Mouse (Mus musculus) c-Kit-positive CD71-positive TER-119-negative erythroid progenitor cells, embryonic 14.5 days (primary cell): ENCODE results near the gene Dpf1.

ENCODE experiments used
- DNase-seq: peaks from one replicate; pipeline ENCODE4 v3.0.0-alpha.2; 2013; ENCODE audit warnings: low read depth

Dpf1 gene

DNA sequence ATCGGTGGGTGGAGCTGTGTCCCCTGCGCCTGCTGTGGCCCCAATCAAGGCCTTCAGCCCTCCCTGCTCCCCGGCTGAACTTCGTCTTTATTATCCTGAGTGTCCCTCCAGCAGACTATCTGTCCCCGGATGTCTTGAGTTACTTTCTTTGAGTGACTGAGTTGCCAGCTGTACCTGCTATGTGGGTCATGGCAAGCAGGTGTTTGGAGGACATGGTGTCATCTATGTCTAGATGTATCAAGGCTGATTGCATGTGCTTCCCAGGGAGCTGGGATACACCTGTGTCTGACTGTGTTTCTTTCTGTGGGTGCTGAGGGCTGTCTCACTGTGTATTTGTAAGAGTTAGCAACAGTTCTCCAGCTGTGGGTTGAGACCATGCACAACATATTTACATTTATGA, 6.0 kb downstream of the Dpf1 start:
- no peak for DNase-seq

DNA sequence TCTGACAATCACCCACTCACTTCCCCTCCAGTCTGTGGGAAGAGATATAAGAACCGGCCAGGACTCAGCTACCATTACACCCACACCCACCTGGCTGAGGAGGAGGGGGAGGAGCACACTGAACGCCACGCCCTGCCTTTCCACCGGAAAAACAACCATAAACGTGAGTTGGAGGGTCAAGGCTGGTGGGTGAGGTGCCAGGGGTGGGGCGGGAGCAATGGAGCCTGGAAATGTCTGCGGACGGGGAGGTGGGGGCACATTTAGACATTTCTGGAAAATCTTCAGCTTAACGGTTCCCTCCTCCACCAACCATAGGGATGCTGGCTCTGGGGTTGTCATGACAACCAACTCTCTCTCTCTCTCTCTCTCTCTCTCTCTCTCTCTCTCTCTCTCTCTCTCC, 9.3 kb downstream of the Dpf1 start:
- no peak for DNase-seq

DNA sequence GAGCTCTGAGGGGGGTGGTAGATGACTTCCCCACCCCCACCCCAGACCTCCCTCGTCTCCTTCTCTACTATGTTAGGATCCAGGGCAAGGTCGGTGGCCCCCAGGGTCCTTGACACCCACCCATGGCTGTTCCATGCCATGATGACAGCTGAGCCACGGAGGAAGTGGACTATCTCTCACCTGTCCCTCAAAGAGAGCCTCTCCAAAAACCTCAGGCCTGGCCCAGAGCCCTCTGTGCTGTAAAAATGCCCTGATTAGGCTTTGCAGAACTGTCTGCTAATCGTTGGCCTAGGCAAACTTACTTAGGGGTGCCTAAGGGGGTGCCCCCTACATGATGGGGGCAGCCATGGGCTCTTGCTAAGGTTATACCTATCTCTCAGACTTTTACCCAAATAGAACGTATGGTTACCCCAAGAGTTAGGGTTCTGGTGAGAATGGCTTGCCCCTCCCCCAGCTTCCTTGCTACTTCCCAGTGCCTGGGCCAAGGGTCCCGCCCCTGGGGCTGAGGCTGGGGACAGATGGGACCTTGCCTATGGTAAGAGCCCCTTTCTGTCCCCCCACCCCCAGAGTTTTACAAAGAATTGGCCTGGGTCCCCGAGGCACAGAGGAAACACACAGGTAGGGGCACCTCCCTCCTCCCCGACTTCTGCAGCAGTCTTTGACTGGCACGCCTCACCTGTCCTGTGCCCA, 10.0 kb downstream of the Dpf1 start:
- DNase-seq, result no peak

DNA sequence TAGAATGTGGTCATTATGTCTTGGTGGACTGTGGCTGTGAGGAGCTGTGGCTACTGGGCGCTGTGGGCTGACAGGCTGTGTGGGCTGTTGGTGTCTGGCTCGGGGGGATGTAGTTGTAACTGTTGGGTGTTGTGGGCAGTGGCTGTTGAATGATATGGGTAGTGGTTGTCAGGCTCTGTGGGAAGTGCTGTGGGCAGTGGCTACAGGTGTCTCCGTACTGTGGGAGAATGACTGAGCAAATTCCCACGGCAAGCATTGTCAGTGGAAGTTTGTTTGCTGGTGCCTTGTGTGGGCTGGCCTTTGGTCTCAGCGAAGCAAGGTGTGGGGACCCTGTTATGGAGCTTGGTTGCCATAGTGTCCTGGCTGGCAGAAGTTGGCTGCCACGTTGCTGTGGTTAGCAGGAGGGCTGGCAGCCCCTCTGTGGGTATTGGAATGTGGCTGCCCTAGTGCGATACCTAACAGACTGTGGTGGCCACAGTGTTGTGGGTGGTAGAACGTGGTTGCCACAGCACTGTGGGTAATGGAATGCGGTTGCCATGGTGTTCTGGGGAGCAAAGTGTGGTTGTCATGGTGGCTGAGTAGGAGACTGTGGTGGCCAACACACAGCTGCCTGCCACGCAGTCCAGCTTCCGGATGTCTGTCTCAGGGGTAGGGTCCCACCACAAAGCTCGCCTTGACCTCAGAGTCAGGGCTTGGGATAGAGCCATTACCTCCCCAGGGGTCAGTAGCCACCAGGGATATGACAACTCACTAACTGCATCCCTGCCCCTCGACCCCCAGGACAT, 11.3 kb downstream of the Dpf1 start:
- DNase-seq, result no peak

DNA sequence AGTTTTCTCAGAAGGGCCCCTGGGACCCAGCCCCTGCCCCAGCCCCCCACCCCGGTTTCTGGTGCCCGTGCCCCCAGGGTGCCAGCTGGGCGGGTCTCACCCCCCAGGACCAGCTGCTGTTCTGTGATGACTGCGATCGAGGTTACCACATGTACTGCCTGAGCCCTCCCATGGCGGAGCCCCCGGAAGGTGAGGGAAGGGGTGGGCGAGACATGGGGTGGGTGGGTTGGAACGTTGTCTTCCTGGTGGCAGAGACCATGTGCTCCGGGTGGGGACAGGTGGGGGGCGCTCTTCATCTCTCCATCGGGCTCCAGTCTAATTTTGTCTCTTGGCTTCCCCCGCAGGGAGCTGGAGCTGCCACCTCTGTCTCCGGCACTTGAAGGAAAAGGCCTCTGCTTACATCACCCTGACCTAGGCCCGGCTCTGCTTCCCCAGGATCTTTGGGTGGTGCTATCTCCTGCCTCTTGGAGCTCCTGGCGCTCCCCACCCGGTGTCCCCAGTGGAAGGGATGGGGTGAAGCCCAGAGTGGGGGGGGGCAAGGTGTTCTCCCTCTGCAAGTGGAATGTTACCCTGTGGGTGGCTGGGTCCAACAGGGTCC, 12.5 kb downstream of the Dpf1 start:
- no peak for DNase-seq

GRCm38 (mm10) chr7:29316976-29317375, 13.2 kb downstream of the Dpf1 start:
- DNase-seq, result no peak

- DNase-seq, result no peak
Measured at GRCm38 (mm10) chr7:29317558-29317957, 13.8 kb downstream of the Dpf1 start.

DNA sequence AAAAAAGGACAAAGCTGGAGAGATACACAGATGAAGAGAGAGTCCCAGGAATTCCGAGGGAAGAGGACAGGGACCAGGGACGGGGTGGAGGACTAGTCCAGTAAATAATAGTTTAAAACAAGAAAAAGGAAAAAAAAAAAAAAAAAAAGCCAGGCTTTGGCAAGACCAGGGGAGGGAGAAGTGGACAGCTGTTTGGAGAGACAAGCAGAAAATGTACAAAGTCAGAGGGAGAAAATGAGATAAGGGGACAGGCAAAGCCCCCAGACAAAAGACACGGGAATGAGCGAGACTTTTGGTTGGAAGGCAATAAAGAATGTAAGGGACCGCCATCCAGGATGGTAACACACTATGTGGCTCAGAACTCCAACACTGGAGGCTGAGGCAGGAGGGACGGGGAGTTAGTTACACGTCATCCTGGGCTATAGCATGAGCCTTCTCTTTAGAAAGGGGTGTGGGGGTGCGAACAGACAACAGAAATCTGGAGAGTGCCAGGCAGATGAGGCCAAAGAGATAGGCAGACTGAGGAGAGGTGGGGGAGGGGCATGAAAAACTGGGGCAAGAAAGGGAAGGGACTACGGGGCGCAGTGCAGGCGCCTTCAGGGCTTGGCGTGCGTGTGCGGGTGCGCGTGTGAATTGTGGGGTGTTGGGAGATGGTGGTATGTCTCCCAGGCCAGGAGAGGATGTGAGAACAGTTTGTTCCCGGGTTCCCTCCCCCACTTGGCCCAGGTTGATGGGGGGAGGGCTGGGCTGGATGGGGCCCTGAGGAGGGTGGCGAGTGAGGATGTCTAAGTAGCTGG, 14.6 kb downstream of the Dpf1 start:
- peak; percentile 64 for DNase-seq

- DNase-seq, result no peak
Measured at GRCm38 (mm10) chr7:29319337-29320307, 15.9 kb downstream of the Dpf1 start.

DNA sequence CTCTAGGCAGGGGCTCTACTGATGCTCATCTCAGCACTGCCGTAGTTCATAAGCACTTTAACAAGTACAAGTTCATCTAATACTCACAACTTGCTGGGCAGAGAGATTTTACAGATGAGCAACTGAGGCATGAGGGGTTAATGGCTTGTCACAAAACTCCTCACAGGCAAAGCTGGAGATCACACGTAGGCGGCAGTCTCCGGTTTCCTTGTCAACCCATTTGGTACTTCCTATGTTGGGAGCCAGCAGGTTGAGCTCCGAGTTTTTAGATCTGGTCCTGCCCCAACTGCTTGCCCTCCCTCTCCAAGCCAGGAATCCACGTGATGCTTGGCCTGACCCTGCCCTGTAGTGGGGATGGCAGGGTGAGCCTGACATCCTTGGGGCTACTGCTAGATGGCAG, 23.3 kb downstream of the Dpf1 start:
- no peak for DNase-seq

DNA sequence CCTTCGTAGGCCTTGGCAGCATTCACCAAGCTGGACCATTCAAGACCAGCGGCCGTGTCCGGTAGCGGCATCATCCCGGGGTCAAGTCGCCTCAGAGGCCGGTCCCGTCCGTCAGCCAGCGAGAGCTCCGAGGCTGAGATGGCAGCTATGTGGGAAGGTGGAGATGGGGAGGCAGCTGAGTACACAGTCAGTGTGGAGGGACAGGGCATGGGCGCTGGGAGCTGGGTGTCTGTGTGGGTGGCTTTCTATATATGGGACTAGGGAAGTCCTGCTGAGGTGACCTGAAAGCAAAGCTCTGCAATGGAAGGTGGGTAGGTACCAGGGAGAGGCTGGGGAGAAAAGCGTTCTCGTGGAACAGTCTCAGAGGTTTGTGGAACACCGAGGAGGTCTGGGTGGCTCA, 25.2 kb downstream of the Dpf1 start:
- DNase-seq, result no peak

- no peak for DNase-seq
Measured at GRCm38 (mm10) chr7:29334156-29334555, 30.4 kb downstream of the Dpf1 start.

DNA sequence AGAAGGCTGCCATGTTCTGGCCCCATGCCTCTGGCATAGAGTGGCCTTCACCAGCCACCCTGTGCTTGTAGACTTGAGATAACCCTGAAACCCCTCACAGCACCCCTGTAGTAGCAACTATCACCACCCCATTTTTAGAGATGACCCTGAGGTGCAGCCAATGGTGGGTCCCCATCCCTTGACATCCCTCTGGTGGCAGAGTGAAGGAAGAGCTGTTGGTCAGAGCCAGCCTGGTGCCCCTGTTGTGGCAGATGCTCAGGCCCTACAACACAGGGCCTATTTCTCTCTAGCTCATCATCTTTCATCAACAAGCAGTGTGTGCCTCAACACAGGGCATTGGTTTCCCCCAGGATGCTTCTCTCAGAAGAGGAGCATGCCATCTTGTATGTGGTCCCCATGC, 31.5 kb downstream of the Dpf1 start:
- DNase-seq, result no peak

GRCm38 (mm10) chr7:29335841-29336671, 32.3 kb downstream of the Dpf1 start:
- no peak for DNase-seq

DNA sequence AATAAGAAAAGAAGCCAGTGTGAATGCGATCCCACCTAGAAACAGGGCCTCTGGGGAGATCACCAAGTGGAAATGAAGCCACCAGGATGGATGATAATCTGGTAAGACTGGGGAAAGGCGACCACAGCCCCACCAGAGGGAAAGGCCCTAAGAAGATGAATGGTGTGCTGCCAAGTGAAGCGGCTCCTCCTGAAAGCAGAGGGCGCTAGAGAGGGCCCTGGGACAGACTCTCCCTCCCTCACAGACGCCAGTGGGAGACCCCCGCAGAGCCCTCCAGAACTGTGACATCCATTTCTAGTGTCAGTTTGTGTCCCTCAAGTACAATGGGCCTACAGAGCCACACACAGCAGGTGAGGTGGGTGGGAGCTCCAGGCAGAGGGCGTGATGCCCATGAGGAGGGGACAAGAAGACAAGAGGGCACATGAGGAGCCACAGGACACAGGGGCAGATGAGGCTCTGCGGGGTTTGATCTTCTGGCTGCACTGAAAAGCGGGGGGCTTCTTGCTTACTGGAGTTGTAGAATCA, 33.1 kb downstream of the Dpf1 start:
- DNase-seq, result no peak

- DNase-seq, result no peak
Measured at GRCm38 (mm10) chr7:29337766-29338165, 34.0 kb downstream of the Dpf1 start.

GRCm38 (mm10) chr7:29338351-29338919, 34.7 kb downstream of the Dpf1 start:
- no peak for DNase-seq

- DNase-seq, result peak; percentile 90
Measured at GRCm38 (mm10) chr7:29338984-29339679, 35.4 kb downstream of the Dpf1 start.

DNA sequence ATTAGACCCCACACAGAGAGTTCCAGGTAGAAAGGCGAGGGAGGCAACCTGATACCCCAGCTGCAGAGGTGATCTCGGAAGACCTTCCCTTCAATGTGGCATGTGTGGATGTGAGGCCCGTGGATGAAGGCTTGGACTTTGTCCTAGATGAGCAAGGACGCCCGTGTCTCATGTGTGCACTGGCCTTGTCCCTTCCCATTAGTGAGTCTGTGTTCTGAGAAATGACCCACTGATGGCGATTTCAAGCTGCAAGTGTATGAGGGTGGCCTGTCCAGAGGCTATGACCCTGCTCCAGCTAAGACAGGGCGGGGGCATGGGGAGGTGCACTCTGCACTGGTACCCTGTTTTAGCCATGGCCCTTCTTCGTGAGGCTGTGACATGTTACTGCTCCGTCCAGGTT, 36.5 kb downstream of the Dpf1 start:
- no peak for DNase-seq
